Mouse (Mus musculus) thymus, adult 2 months (tissue): ENCODE measurements around the gene Defb30. TPM values are rescaled to one million over a fixed set of nuclear protein-coding genes. Genes with fewer than 3 reads are reported as not detected.

Experiments
- DNase-seq: peaks from one replicate; pipeline ENCODE4 v3.0.0; 2021
- H3K27ac ChIP-seq: fragments of 200-500 bp; 2 replicates; pipeline ENCODE4 v1.5.1; 2012; ENCODE audit warnings: low read length, control low read depth; ENCODE audit not compliant: control insufficient read depth, insufficient read depth
- H3K27me3 ChIP-seq: fragments of 200-500 bp; 2 replicates; pipeline ENCODE4 v1.6.1; 2012; ENCODE audit warnings: mild to moderate bottlenecking, low read length, moderate library complexity, mixed read lengths; ENCODE audit not compliant: control insufficient read depth, insufficient read depth
- H3K36me3 ChIP-seq: fragments of 200-500 bp; 2 replicates; pipeline ENCODE4 v1.6.1; 2012; ENCODE audit warnings: mild to moderate bottlenecking, low read length, moderate library complexity; ENCODE audit not compliant: control insufficient read depth, insufficient read depth
- H3K4me1 ChIP-seq: fragments of 200-500 bp; replicated peaks from 2 replicates; pipeline ENCODE4 v1.6.1; 2012; ENCODE audit warnings: low read length; ENCODE audit not compliant: control insufficient read depth, insufficient read depth
- H3K4me3 ChIP-seq: fragments of 200-500 bp; 2 replicates; pipeline ENCODE4 v1.5.1; 2012; ENCODE audit warnings: mild to moderate bottlenecking, low read length, control low read depth, moderate library complexity; ENCODE audit not compliant: control insufficient read depth, insufficient read depth
- CTCF ChIP-seq: fragments of 200-500 bp; IDR thresholded peaks from 2 replicates; pipeline ENCODE4 v1.5.1; 2012; ENCODE audit warnings: mild to moderate bottlenecking, control low read depth, low read length, moderate library complexity, borderline replicate concordance; ENCODE audit not compliant: control insufficient read depth, poor library complexity, insufficient read depth; ENCODE audit errors: extremely low read depth
- POLR2A ChIP-seq: fragments of 200-500 bp; IDR thresholded peaks from 2 replicates; pipeline ENCODE4 v1.6.1; 2012; ENCODE audit warnings: mild to moderate bottlenecking, low read length, control low read depth, moderate library complexity; ENCODE audit not compliant: control insufficient read depth, poor library complexity, insufficient read depth; ENCODE audit errors: extremely low read depth
- whole genome bisulfite sequencing: fragments of 180-500 bp; shearing (Covaris S2); methylation state at CpG from one replicate; pipeline ENCODE4 v1.1.7; 2018; 5-methylcytosine and 5-hydroxymethylcytosine counted together
- polyA plus RNA-seq: library from polyadenylated mRNA; depleted of rRNA; stranded (reverse); fragments of >200 nt; gene quantifications from 2 replicates; pipeline ENCODE4 v1.2.3, GENCODE M21; 2012

Gene Defb30
- polyA plus RNA-seq, 1 experiment, result not detected

DNA sequence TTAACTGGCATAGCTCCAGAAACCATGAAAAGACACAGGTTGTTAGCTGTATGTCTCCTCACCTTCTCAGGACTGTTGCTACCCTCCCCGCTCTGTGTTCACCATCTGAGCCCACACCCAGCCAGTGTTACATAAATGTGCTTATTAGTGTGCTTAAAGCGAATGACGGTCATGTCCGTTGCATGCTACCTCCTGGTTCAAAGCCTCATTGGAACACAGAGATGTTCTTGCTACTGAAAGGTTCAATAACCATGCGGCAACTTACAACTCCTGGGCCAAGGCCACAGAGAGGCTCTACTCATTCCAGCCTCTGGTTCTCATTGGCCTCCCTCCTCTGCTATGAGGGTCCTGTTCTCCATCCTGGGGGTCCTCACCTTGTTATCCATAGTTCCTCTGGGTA lies 38.3 kb downstream of the Defb30 start, which contains the start of gene Defb43:
Defb43 (plus strand) TSS at position 301 of the 400 bp plus-strand sequence.
- TF ChIP-seq CTCF, result no peak
- TF ChIP-seq POLR2A, result no peak

DNA sequence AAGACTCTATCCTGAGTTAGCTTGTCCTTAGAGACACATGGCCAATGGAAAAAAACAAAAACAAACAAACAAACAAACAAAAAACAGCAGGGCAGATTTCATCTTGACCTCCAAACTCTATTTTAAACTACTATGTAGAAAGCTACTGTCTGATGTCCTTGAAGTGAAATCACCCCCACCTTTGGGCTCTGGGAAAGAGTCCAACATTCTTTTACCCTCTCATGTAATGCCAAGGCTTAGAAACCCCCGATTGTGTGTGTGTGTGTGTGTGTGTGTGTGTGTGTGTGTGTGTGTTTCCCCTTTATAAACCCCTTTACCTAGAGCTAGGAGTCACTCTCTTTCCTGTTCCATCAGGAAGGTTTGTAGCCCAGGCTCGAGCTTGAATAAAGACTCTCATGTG lies 47.2 kb downstream of the Defb30 start:
- no peaks in the 10 kb centered on the region for H3K27me3 ChIP-seq
- H3K4me1 ChIP-seq, result no peaks in the 10 kb centered on the region
- no peak for DNase-seq
- no peak overlapping the region for H3K27ac ChIP-seq
- H3K36me3 ChIP-seq, result no peaks in the 10 kb centered on the region
- TF ChIP-seq POLR2A (no peak), CTCF (no peak)
- H3K4me3 ChIP-seq, result no peak overlapping the region
- 38% methylated on average over 2 of the region's 2 CpGs for WGBS

More for the DNA sequence above, 38.3 kb downstream of the Defb30 start, which contains the start of gene Defb43:
- Histone ChIP-seq H3K4me3 (no peak within 1 kb of the TSS), H3K27ac (no peak within 1 kb of the TSS), H3K36me3 (no peaks in the 10 kb centered on the region), H3K27me3 (no peaks in the 10 kb centered on the region), H3K4me1 (no peaks in the 10 kb centered on the region)
- no peak for DNase-seq
- WGBS, result 94% methylated on average over 5 of the region's 5 CpGs

DNA sequence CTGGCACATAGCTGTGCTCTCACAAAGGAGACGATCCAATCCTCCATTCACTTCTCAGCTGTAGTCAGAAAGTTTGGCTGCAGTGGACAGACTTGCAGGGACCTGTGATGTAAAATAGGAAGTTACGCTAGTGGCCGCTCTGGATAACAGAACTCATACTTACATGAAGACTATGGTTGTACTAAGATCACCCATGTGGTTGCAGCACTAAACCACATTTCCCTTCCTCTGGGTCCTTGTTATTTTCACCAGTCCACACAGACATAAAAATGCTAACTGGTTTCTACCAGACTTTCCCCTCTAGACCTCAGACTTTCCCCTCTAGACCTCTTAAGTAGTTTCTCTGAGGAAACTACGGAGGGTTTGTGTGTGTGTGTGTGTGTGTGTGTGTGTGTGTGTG lies 50.8 kb downstream of the Defb30 start:
- 12% methylated on average over 4 of the region's 4 CpGs for WGBS
- TF ChIP-seq CTCF (no peak), POLR2A (no peak)
- no peaks in the 10 kb centered on the region for H3K27me3 ChIP-seq

DNA sequence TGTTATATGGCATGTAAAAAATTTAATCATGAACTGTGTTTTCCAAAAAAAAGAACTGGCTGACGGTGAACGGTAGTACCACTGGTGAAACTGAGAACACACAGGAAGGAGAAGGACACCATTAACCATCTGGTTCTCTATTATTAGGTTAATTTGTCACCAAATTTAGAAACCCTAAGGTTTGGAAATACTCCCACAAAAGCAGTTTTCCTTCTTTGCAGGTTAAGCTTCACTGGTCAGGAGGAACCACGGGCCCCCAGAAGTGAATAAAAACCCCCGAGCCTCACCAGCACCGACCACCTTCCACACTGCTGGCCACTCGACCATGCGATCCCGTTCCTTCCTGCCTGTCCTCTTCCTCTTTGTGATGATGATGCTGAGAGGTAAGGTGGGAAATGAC lies 52.0 kb downstream of the Defb30 start, which contains the start of gene Defb47:
Defb47 (plus strand) TSS at position 301 of the 400 bp plus-strand sequence.
- DNase-seq, result no peak
- 0 out of 2 replicates have a peak, but pooled peaks cover 1% of the 10 kb centered on the region for H3K4me1 ChIP-seq
- no peak within 1 kb of the TSS for H3K27ac ChIP-seq
- no peaks in the 10 kb centered on the region for H3K36me3 ChIP-seq
- no peak within 1 kb of the TSS for H3K4me3 ChIP-seq
- 82% methylated on average over 8 of the region's 8 CpGs for WGBS
- TF ChIP-seq POLR2A (no peak), CTCF (no peak)
- H3K27me3 ChIP-seq, result no peaks in the 10 kb centered on the region

More for the DNA sequence above, 50.8 kb downstream of the Defb30 start:
- no peaks in the 10 kb centered on the region for H3K4me1 ChIP-seq
- no peak overlapping the region for H3K4me3 ChIP-seq
- DNase-seq, result no peak
- no peaks in the 10 kb centered on the region for H3K36me3 ChIP-seq
- no peak overlapping the region for H3K27ac ChIP-seq

DNA sequence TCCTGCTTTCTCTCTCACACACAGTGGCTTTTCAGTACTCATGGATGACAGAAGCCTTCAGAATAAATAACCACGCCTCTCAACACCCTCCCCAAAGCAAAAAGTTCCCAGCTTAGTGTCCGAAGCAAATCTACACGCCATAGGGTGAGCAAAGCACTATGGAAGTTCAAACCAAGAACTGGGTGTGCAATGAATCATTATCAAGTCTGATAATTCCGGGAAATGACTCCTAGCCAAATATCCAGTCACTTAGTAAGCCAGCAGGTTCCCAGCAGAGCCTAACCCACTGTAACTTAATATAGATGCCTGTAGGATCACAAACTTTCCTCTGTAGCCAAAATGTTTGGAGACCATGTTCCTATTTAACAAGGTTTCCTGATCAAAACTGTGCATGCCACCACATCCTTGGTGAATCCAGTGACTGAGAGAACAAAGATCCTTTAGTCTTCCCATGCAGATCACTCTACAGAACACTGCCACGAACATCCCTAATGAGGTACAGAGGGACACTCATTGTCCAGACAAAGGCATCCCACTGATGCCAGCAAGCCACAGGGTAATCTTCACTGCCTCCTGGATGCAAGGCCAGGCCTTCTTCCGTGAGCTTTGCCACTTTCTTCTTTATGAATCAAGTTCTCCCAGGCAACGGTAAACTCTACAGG lies 57.8 kb downstream of the Defb30 start:
- no peak for TF ChIP-seq CTCF
- no peak for TF ChIP-seq POLR2A
- H3K27ac ChIP-seq, result no peak overlapping the region
- no peak for DNase-seq
- 89% methylated on average over 7 of the region's 7 CpGs for WGBS
- no peak overlapping the region for H3K4me3 ChIP-seq
- no peaks in the 10 kb centered on the region for H3K36me3 ChIP-seq
- no peaks in the 10 kb centered on the region; the same call in 1 of the 2 replicates for H3K27me3 ChIP-seq
- 0 out of 2 replicates have a peak, but pooled peaks cover 3% of the 10 kb centered on the region for H3K4me1 ChIP-seq

DNA sequence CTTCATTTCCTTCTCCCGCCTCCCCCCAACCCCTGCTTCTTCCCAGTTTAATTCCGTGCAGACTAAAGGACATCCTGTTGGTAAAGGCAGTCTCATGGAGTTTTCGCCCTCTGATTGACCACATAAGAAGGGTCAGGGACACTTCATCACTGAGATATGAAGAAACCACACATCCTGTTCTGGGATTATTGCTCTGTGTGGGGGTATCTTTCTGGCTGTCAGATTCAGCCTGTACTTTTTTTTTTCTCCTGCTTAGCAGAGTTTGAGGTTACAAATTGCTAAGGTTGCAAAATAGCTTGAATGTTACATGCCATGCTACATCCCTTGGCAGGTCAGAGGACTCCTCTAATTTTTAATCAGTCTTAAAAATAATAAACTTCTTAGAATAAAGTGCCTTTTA lies 58.5 kb downstream of the Defb30 start:
- 12% methylated on average over 3 of the region's 3 CpGs for WGBS
- no peak for DNase-seq
- H3K4me3 ChIP-seq, result no peak overlapping the region
- 0 out of 2 replicates have a peak, but pooled peaks cover 3% of the 10 kb centered on the region for H3K4me1 ChIP-seq
- no peaks in the 10 kb centered on the region; the same call in 1 of the 2 replicates for H3K27me3 ChIP-seq
- no peak overlapping the region for H3K27ac ChIP-seq
- TF ChIP-seq POLR2A (no peak), CTCF (no peak)
- H3K36me3 ChIP-seq, result no peaks in the 10 kb centered on the region
